Mouse (Mus musculus) kidney, postnatal 10 days (tissue): ENCODE results near the gene Olfr862.

Source experiments
- DNase-seq: peaks from one replicate; pipeline ENCODE4 v3.0.0; 2021; ENCODE audit warnings: mixed read lengths

Olfr862 gene

GRCm38 (mm10) chr9:19887904-19888303 is at the start of gene Olfr862:
Gene Olfr862 (minus strand): TSS chr9:19888004.
- DNase-seq: no peak

- no peak for DNase-seq
Measured at GRCm38 (mm10) chr9:19916565-19916964, 28.8 kb upstream of the Olfr862 start, which contains the start of gene Olfr77. Gene Olfr77 (plus strand): TSS chr9:19916865.

GRCm38 (mm10) chr9:19911170-19911569 is 23.4 kb upstream of the Olfr862 start:
- no peak for DNase-seq

GRCm38 (mm10) chr9:19849647-19850046 is 38.2 kb downstream of the Olfr862 start, which contains the start of gene Olfr860:
Gene Olfr860 (minus strand): TSS chr9:19849747.
- no peak for DNase-seq
